In the genomic region with DNA sequence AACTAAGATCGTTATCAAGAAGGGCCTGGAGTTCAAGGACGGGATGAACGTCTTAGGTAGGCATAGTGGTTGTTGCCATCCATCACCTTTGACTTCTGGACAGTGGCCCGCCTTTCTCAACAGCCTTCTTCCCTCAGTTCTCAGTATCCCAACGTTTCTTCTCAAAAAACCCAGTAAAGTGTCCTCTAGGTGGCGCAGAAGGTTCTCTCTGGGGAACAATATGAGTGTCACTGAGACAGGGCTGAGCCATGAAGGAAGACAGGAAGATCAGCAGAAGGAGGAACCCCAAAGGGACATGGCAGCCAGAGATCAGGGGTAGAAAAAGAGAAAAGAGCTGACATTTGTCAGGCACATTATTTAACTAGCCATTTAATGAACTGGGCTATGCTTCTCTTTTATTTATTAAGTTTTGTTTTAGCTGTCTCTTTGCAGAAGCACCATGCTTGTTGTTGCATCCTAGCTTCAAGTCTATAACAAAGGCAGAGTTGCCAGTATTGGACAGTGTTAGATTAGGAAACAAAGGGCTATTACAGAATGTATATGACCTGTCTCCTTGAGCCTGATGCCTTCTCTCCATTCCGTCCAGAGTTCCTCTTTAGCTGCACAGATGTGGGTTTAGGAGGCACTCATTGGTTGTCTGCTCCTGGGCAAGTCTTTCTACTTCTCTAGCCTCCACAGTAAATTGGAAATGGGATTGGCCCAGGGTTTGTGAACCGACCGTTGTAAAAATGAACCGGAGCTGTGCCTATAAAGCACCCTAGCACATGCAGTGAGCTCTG, we compare ENCODE assay signal across 8 mouse cellular contexts.
DNase-seq lines count a peak whose midpoint lies in the region; ATAC-seq and TF ChIP-seq lines count a peak whose summit lies in the region.

No protein-coding gene starts in this region.

- no peaks in the 10 kb centered on the region for H3K27me3 ChIP-seq in forebrain, postnatal 0 days (ENCODE audit: insufficient read depth, low read length)
- no peaks in the 10 kb centered on the region for H3K27me3 ChIP-seq in forebrain, embryonic 15.5 days
- H3K27me3 ChIP-seq in heart, postnatal 0 days (ENCODE audit: control insufficient read depth, insufficient read depth, low read length) = no peaks in the 10 kb centered on the region
- H3K27me3 ChIP-seq in midbrain, embryonic 16.5 days (ENCODE audit: control insufficient read depth, insufficient read depth, low read depth, low read length) = no peaks in the 10 kb centered on the region
- no peaks in the 10 kb centered on the region for H3K27me3 ChIP-seq in stomach, postnatal 0 days (ENCODE audit: control insufficient read depth, insufficient read depth, low read length)

- no peak for ATAC-seq in forebrain, postnatal 0 days
- no peak for ATAC-seq in forebrain, embryonic 15.5 days (replicated peaks)
- ATAC-seq in heart, postnatal 0 days (ENCODE audit: insufficient read depth, low read depth) = no peak
- ATAC-seq in midbrain, embryonic 16.5 days = no peak
- no peak for ATAC-seq in stomach, postnatal 0 days (ENCODE audit: low FRiP score, low TSS enrichment)

- peak; percentile 61 for DNase-seq in forebrain, postnatal 0 days
- peak; percentile 83 for DNase-seq in CD4-positive, CD25-positive, alpha-beta regulatory T cell, adult 2 months (ENCODE audit: low read depth, low spot score)
- DNase-seq in heart, postnatal 0 days (ENCODE audit: low spot score) = peak; percentile 45
- peak; percentile 53 to 68 for DNase-seq in layer of hippocampus, postnatal 10 days (ENCODE audit: low spot score in 2 of 2)
- peak; percentile 45 for DNase-seq in stomach, postnatal 0 days (ENCODE audit: low spot score)

- H3K9ac ChIP-seq in forebrain, postnatal 0 days = no peak overlapping the region
- H3K9ac ChIP-seq in forebrain, embryonic 15.5 days (replicated peaks) = no peak overlapping the region
- H3K9ac ChIP-seq in heart, postnatal 0 days (replicated peaks; ENCODE audit: low read depth, low read length) = no peak overlapping the region
- H3K9ac ChIP-seq in midbrain, embryonic 16.5 days (ENCODE audit: low read depth, low read length) = no peak overlapping the region
- H3K9ac ChIP-seq in stomach, postnatal 0 days (ENCODE audit: low read length) = no peak overlapping the region

- H3K4me3 ChIP-seq in forebrain, postnatal 0 days (ENCODE audit: low read depth, low read length) = no peak overlapping the region
- no peak overlapping the region for H3K4me3 ChIP-seq in forebrain, embryonic 15.5 days
- H3K4me3 ChIP-seq in bone marrow, adult 2 months (replicated peaks; ENCODE audit: control insufficient read depth, low read depth, low read length) = no peak overlapping the region
- H3K4me3 ChIP-seq in heart, postnatal 0 days (ENCODE audit: low read depth, low read length) = no peak overlapping the region
- no peak overlapping the region for H3K4me3 ChIP-seq in midbrain, embryonic 16.5 days (ENCODE audit: low read depth, low read length)
- no peak overlapping the region for H3K4me3 ChIP-seq in stomach, postnatal 0 days (ENCODE audit: low read depth, low read length)

- 0 out of 2 replicates have a peak, but pooled peaks cover 11% of the 10 kb centered on the region for H3K4me1 ChIP-seq in forebrain, postnatal 0 days (ENCODE audit: insufficient read depth)
- peaks cover 16% of the 10 kb centered on the region for H3K4me1 ChIP-seq in forebrain, embryonic 15.5 days
- H3K4me1 ChIP-seq in bone marrow, adult 2 months (ENCODE audit: control insufficient read depth, insufficient read depth, low read length) = peaks cover 3% of the 10 kb centered on the region
- H3K4me1 ChIP-seq in heart, postnatal 0 days (ENCODE audit: control insufficient read depth, insufficient read depth) = peaks cover 6% of the 10 kb centered on the region; the same call in 1 of the 2 replicates
- H3K4me1 ChIP-seq in midbrain, embryonic 16.5 days (ENCODE audit: control insufficient read depth, insufficient read depth, low read length) = peaks cover 20% of the 10 kb centered on the region
- no peaks in the 10 kb centered on the region for H3K4me1 ChIP-seq in stomach, postnatal 0 days (replicated peaks; ENCODE audit: control insufficient read depth, insufficient read depth)

- no peak for TF ChIP-seq POLR2A in bone marrow, adult 2 months (IDR thresholded peaks at IDR 0.05; ENCODE audit: borderline replicate concordance, control insufficient read depth, low read depth, low read length)

- peak; percentile 68 for TF ChIP-seq CTCF in forebrain, postnatal 0 days (IDR thresholded peaks at IDR 0.05; ENCODE audit: low read depth)
- peak; percentile 37; the same call in 1 of the 2 replicates for TF ChIP-seq CTCF in bone marrow, adult 2 months (IDR thresholded peaks at IDR 0.05; ENCODE audit: control insufficient read depth, insufficient read depth, low read length)
- TF ChIP-seq CTCF in heart, postnatal 0 days (IDR thresholded peaks at IDR 0.05; ENCODE audit: low read depth) = peak; percentile 72
- peak; percentile 85 for TF ChIP-seq CTCF in stomach, postnatal 0 days (IDR thresholded peaks at IDR 0.05; ENCODE audit: low read depth)

- 63% methylated on average over 10 of the region's 10 CpGs for WGBS in forebrain, postnatal 0 days
- WGBS in forebrain, embryonic 15.5 days = 63% methylated on average over 10 of the region's 10 CpGs
- 38% methylated on average over 10 of the region's 10 CpGs for WGBS in bone marrow, adult 2 months
- 55% methylated on average over 10 of the region's 10 CpGs for WGBS in heart, postnatal 0 days
- WGBS in midbrain, embryonic 16.5 days = 65% methylated on average over 10 of the region's 10 CpGs
- 56% methylated on average over 10 of the region's 10 CpGs for WGBS in stomach, postnatal 0 days

- no peak overlapping the region for H3K4me2 ChIP-seq in forebrain, postnatal 0 days (ENCODE audit: low read depth)
- H3K4me2 ChIP-seq in forebrain, embryonic 15.5 days (replicated peaks) = no peak overlapping the region
- H3K4me2 ChIP-seq in heart, postnatal 0 days (ENCODE audit: low read depth, low read length) = no peak overlapping the region
- no peak overlapping the region for H3K4me2 ChIP-seq in midbrain, embryonic 16.5 days (ENCODE audit: low read length)
- no peak overlapping the region for H3K4me2 ChIP-seq in stomach, postnatal 0 days (replicated peaks; ENCODE audit: low read depth)

- H3K36me3 ChIP-seq in forebrain, postnatal 0 days (ENCODE audit: insufficient read depth) = peaks cover 4% of the 10 kb centered on the region; the same call in 1 of the 2 replicates
- H3K36me3 ChIP-seq in forebrain, embryonic 15.5 days = no peaks in the 10 kb centered on the region
- no peaks in the 10 kb centered on the region for H3K36me3 ChIP-seq in heart, postnatal 0 days (replicated peaks; ENCODE audit: control insufficient read depth, insufficient read depth, low read length)
- H3K36me3 ChIP-seq in midbrain, embryonic 16.5 days (ENCODE audit: control insufficient read depth, insufficient read depth, low read length) = peaks cover 6% of the 10 kb centered on the region
- H3K36me3 ChIP-seq in stomach, postnatal 0 days (ENCODE audit: control insufficient read depth, insufficient read depth, low read length) = no peaks in the 10 kb centered on the region

- no peaks in the 10 kb centered on the region for H3K9me3 ChIP-seq in forebrain, postnatal 0 days (ENCODE audit: low read length)
- no peaks in the 10 kb centered on the region for H3K9me3 ChIP-seq in forebrain, embryonic 15.5 days
- H3K9me3 ChIP-seq in heart, postnatal 0 days (replicated peaks; ENCODE audit: control insufficient read depth, low read length) = no peaks in the 10 kb centered on the region
- no peaks in the 10 kb centered on the region for H3K9me3 ChIP-seq in midbrain, embryonic 16.5 days (replicated peaks; ENCODE audit: control insufficient read depth, low read length, poor library complexity, severe bottlenecking)
- no peaks in the 10 kb centered on the region for H3K9me3 ChIP-seq in stomach, postnatal 0 days (ENCODE audit: control insufficient read depth, low read length)

- TF ChIP-seq EP300 in heart, postnatal 0 days (IDR thresholded peaks at IDR 0.05; ENCODE audit: low read depth) = no peak
- no peak for TF ChIP-seq EP300 in stomach, postnatal 0 days (optimal IDR thresholded peaks at IDR 0.05)

- no peak overlapping the region for H3K27ac ChIP-seq in forebrain, postnatal 0 days (ENCODE audit: low read depth, low read length)
- no peak overlapping the region for H3K27ac ChIP-seq in forebrain, embryonic 15.5 days (replicated peaks)
- no peak overlapping the region for H3K27ac ChIP-seq in bone marrow, adult 2 months (ENCODE audit: control insufficient read depth, insufficient read depth, low read depth, low read length, poor library complexity)
- H3K27ac ChIP-seq in heart, postnatal 0 days (ENCODE audit: low read depth) = no peak overlapping the region
- H3K27ac ChIP-seq in midbrain, embryonic 16.5 days (ENCODE audit: low read length) = peak overlapping the region; percentile 75
- no peak overlapping the region for H3K27ac ChIP-seq in stomach, postnatal 0 days (replicated peaks)
